Mouse (Mus musculus): ENCODE data around the gene Mlx. TPM values are rescaled to one million over a fixed set of nuclear protein-coding genes. Genes with fewer than 3 reads are reported as not detected.
A peak's percentile ranks its signal among the peaks of the same experiment; 100 is the strongest.

Gene Mlx
- polyA plus RNA-seq, 1 experiment from 2014 or later: 52.0 TPM

DNA sequence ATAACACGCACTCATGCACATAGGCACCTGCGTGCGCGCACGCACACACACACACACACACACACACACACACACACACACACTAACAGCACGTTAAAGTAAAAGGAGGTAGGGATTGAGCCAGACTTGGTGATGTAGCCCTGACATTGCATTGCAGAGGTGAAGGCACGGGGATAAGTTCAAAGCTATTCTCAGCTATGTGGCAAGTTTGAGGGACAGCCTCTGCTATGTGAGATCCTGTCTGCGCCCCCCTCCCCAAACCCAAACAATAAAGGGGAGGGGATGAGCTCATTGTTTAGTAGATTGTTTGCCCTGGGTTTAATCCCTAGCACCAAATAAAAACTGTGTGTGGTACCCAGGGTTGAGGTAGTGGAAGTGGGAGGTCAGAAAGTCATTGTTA lies 54.0 kb downstream of the Mlx start:
- Histone ChIP-seq H3K27ac (replicated peaks) (peak overlapping the region; percentile 39; the same call in 1 of the 2 replicates), H3K9me3 (replicated peaks) (no peaks in the 10 kb centered on the region), H3K9ac (no peak overlapping the region), H3K36me3 (no peaks in the 10 kb centered on the region), H3K4me1 (peaks cover 16% of the 10 kb centered on the region; the same call in 1 of the 2 replicates), H3K4me3 (replicated peaks) (no peak overlapping the region), H3K4me2 (replicated peaks) (no peak overlapping the region), H3K27me3 (no peaks in the 10 kb centered on the region)
- 83% methylated on average over 8 of the region's 8 CpGs for WGBS
- no peak for ATAC-seq (ENCODE audit: insufficient number of reproducible peaks, low FRiP score, low TSS enrichment, low read depth)

Small RNA genes within 50 kb of the gene (microRNA-seq; reads per million reads assigned to microRNA genes)
- not detected for gene Gm27626 (ENCODE audit: borderline number of aligned reads)

Other genes with a start within 250 kb of the Mlx start
- 24.9 and 25.3 TPM in 2 replicates for gene Stat5b, start 236.6 kb upstream of the Mlx start, polyA plus RNA-seq (2015; fragmentation: Nextera tagmentation; extraction: Ambion mirVana)
- 9.7 and 10.4 TPM in 2 replicates for gene Stat5a, start 227.9 kb upstream of the Mlx start, polyA plus RNA-seq (2015; fragmentation: Nextera tagmentation; extraction: Ambion mirVana)
- 75.6 and 79.3 TPM in 2 replicates for gene Stat3, start 147.7 kb upstream of the Mlx start, polyA plus RNA-seq (2015; fragmentation: Nextera tagmentation; extraction: Ambion mirVana)
- gene Cavin1, start 116.4 kb upstream of the Mlx start, polyA plus RNA-seq (2015; fragmentation: Nextera tagmentation; extraction: Ambion mirVana): 330 and 343 TPM in 2 replicates
- 36.8 and 40.3 TPM in 2 replicates for gene Atp6v0a1, start 77.8 kb upstream of the Mlx start, polyA plus RNA-seq (2015; fragmentation: Nextera tagmentation; extraction: Ambion mirVana)
- 15.1 and 16.6 TPM in 2 replicates for gene Naglu, start 17.3 kb upstream of the Mlx start, polyA plus RNA-seq (2015; fragmentation: Nextera tagmentation; extraction: Ambion mirVana)
- 0.24 and 0.25 TPM in 2 replicates for gene Hsd17b1, start 8.9 kb upstream of the Mlx start, polyA plus RNA-seq (2015; fragmentation: Nextera tagmentation; extraction: Ambion mirVana)
- gene Coasy, start 4.7 kb upstream of the Mlx start, polyA plus RNA-seq (2015; fragmentation: Nextera tagmentation; extraction: Ambion mirVana): 43.2 and 44.9 TPM in 2 replicates
- gene Psmc3ip, start 8.2 kb downstream of the Mlx start, polyA plus RNA-seq (2015; fragmentation: Nextera tagmentation; extraction: Ambion mirVana): 32.0 and 33.6 TPM in 2 replicates
- 25.3 and 26.7 TPM in 2 replicates for gene Retreg3, start 32.6 kb downstream of the Mlx start, polyA plus RNA-seq (2015; fragmentation: Nextera tagmentation; extraction: Ambion mirVana)
- gene Tubg1, start 32.7 kb downstream of the Mlx start, polyA plus RNA-seq (2015; fragmentation: Nextera tagmentation; extraction: Ambion mirVana): 69.7 and 73.4 TPM in 2 replicates
- gene Tubg2, start 68.6 kb downstream of the Mlx start, polyA plus RNA-seq (2015; fragmentation: Nextera tagmentation; extraction: Ambion mirVana): 11.1 and 11.9 TPM in 2 replicates
- 2.0 and 2.2 TPM in 2 replicates for gene Cntnap1, start 83.2 kb downstream of the Mlx start, polyA plus RNA-seq (2015; fragmentation: Nextera tagmentation; extraction: Ambion mirVana)
- 27.2 and 28.7 TPM in 2 replicates for gene Plekhh3, start 84.1 kb downstream of the Mlx start, polyA plus RNA-seq (2015; fragmentation: Nextera tagmentation; extraction: Ambion mirVana)
- gene Ccr10, start 88.2 kb downstream of the Mlx start, polyA plus RNA-seq (2015; fragmentation: Nextera tagmentation; extraction: Ambion mirVana): 0.24 and 0.50 TPM in 2 replicates
- gene Ezh1, start 139.2 kb downstream of the Mlx start, polyA plus RNA-seq (2015; fragmentation: Nextera tagmentation; extraction: Ambion mirVana): 16.5 and 18.7 TPM in 2 replicates
- 138 and 139 TPM in 2 replicates for gene Ramp2, start 158.8 kb downstream of the Mlx start, polyA plus RNA-seq (2015; fragmentation: Nextera tagmentation; extraction: Ambion mirVana)
- 122 and 133 TPM in 2 replicates for gene Vps25, start 166.4 kb downstream of the Mlx start, polyA plus RNA-seq (2015; fragmentation: Nextera tagmentation; extraction: Ambion mirVana)
- gene Wnk4, start 173.3 kb downstream of the Mlx start, polyA plus RNA-seq (2015; fragmentation: Nextera tagmentation; extraction: Ambion mirVana): 12.5 and 14.3 TPM in 2 replicates
- gene Cntd1, start 191.7 kb downstream of the Mlx start, polyA plus RNA-seq (2015; fragmentation: Nextera tagmentation; extraction: Ambion mirVana): 1.1 and 1.9 TPM in 2 replicates
- 160 and 165 TPM in 2 replicates for gene Coa3, start 191.8 kb downstream of the Mlx start, polyA plus RNA-seq (2015; fragmentation: Nextera tagmentation; extraction: Ambion mirVana)
- 141 and 143 TPM in 2 replicates for gene Becn1, start 215.0 kb downstream of the Mlx start, polyA plus RNA-seq (2015; fragmentation: Nextera tagmentation; extraction: Ambion mirVana)
- gene Psme3, start 228.9 kb downstream of the Mlx start, polyA plus RNA-seq (2015; fragmentation: Nextera tagmentation; extraction: Ambion mirVana): 124 and 126 TPM in 2 replicates
- 1.1 and 1.6 TPM in 2 replicates for gene Aoc2, start 237.8 kb downstream of the Mlx start, polyA plus RNA-seq (2015; fragmentation: Nextera tagmentation; extraction: Ambion mirVana)
- gene Aoc3, start 243.3 kb downstream of the Mlx start, polyA plus RNA-seq (2015; fragmentation: Nextera tagmentation; extraction: Ambion mirVana): 0.77 and 0.94 TPM in 2 replicates